Mouse (Mus musculus) thymus, adult 2 months (tissue): ENCODE data around the gene Gm39566. TPM values are rescaled to one million over a fixed set of nuclear protein-coding genes. Genes with fewer than 3 reads are reported as not detected.

Experiments
- DNase-seq: peaks from one replicate; pipeline ENCODE4 v3.0.0; 2021
- H3K27ac ChIP-seq: fragments of 200-500 bp; 2 replicates; pipeline ENCODE4 v1.5.1; 2012; ENCODE audit warnings: low read length, control low read depth; ENCODE audit not compliant: control insufficient read depth, insufficient read depth
- H3K27me3 ChIP-seq: fragments of 200-500 bp; 2 replicates; pipeline ENCODE4 v1.6.1; 2012; ENCODE audit warnings: mild to moderate bottlenecking, low read length, moderate library complexity, mixed read lengths; ENCODE audit not compliant: control insufficient read depth, insufficient read depth
- H3K36me3 ChIP-seq: fragments of 200-500 bp; 2 replicates; pipeline ENCODE4 v1.6.1; 2012; ENCODE audit warnings: mild to moderate bottlenecking, low read length, moderate library complexity; ENCODE audit not compliant: control insufficient read depth, insufficient read depth
- H3K4me1 ChIP-seq: fragments of 200-500 bp; replicated peaks from 2 replicates; pipeline ENCODE4 v1.6.1; 2012; ENCODE audit warnings: low read length; ENCODE audit not compliant: control insufficient read depth, insufficient read depth
- H3K4me3 ChIP-seq: fragments of 200-500 bp; 2 replicates; pipeline ENCODE4 v1.5.1; 2012; ENCODE audit warnings: mild to moderate bottlenecking, low read length, control low read depth, moderate library complexity; ENCODE audit not compliant: control insufficient read depth, insufficient read depth
- CTCF ChIP-seq: fragments of 200-500 bp; IDR thresholded peaks from 2 replicates; pipeline ENCODE4 v1.5.1; 2012; ENCODE audit warnings: mild to moderate bottlenecking, control low read depth, low read length, moderate library complexity, borderline replicate concordance; ENCODE audit not compliant: control insufficient read depth, poor library complexity, insufficient read depth; ENCODE audit errors: extremely low read depth
- POLR2A ChIP-seq: fragments of 200-500 bp; IDR thresholded peaks from 2 replicates; pipeline ENCODE4 v1.6.1; 2012; ENCODE audit warnings: mild to moderate bottlenecking, low read length, control low read depth, moderate library complexity; ENCODE audit not compliant: control insufficient read depth, poor library complexity, insufficient read depth; ENCODE audit errors: extremely low read depth
- WGBS: fragments of 180-500 bp; shearing (Covaris S2); methylation state at CpG from one replicate; pipeline ENCODE4 v1.1.7; 2018; 5-methylcytosine and 5-hydroxymethylcytosine counted together
- polyA plus RNA-seq: library from polyadenylated mRNA; depleted of rRNA; stranded (reverse); fragments of >200 nt; gene quantifications from 2 replicates; pipeline ENCODE4 v1.2.3, GENCODE M21; 2012

The Gm39566 gene
- polyA plus RNA-seq, 1 experiment = 0.05 TPM

GRCm38 (mm10) chr11:69777504-69778257, 37.4 kb downstream of the Gm39566 start:
- Histone ChIP-seq H3K27me3 (no peaks in the 10 kb centered on the region), H3K4me1 (no peaks in the 10 kb centered on the region), H3K27ac (no peak overlapping the region), H3K4me3 (no peak overlapping the region), H3K36me3 (no peaks in the 10 kb centered on the region)
- TF ChIP-seq POLR2A = no peak
- TF ChIP-seq CTCF = no peak
- DNase-seq = no peak
- 73% methylated on average over 26 of the region's 26 CpGs for WGBS

DNA sequence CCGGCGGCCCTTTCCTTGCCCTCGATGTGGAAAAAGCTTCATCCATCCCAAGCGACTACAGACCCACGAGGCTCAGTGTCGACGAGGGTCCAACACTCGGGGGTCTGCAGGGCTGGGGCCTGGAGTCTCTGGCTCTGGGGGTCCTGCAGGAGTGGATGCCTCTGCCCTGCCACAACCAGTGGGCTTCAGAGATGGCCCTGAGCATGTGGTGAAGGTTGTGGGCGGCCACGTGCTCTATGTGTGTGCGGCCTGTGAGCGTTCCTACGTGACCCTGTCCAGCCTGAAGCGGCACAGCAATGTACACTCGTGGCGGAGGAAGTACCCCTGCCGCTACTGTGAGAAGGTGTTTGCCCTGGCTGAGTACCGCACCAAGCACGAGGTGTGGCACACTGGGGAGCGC, 38.6 kb downstream of the Gm39566 start:
- WGBS = 94% methylated on average over 20 of the region's 20 CpGs
- Histone ChIP-seq H3K27me3 (no peaks in the 10 kb centered on the region), H3K4me3 (no peak overlapping the region), H3K27ac (no peak overlapping the region), H3K4me1 (no peaks in the 10 kb centered on the region), H3K36me3 (no peaks in the 10 kb centered on the region)
- DNase-seq = no peak
- TF ChIP-seq POLR2A = no peak
- TF ChIP-seq CTCF = no peak

DNA sequence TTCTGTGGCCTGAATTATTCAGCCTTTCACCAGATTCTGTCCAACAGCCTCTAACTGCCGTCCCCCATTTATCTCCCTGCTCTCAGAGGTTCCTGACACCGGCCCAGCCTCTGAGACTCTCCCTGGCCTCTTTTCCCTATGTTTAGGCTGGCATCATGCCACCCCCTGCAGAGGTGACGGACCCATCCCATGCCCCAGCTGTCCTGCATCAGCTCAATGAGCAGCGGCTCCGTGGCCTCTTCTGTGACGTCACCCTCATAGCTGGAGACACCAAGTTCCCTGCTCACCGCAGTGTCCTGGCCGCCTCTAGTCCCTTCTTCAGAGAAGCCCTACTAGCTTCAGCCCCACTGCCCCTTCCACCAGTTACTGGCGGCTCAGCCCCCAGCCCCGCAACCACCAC, 39.4 kb downstream of the Gm39566 start:
- TF ChIP-seq CTCF = no peak
- H3K27me3 ChIP-seq = no peaks in the 10 kb centered on the region
- no peak for DNase-seq
- H3K4me3 ChIP-seq = no peak overlapping the region
- no peaks in the 10 kb centered on the region for H3K36me3 ChIP-seq
- 97% methylated on average over 10 of the region's 10 CpGs for WGBS
- no peak overlapping the region for H3K27ac ChIP-seq
- no peaks in the 10 kb centered on the region for H3K4me1 ChIP-seq

GRCm38 (mm10) chr11:69774961-69775360, 40.1 kb downstream of the Gm39566 start:
- no peaks in the 10 kb centered on the region for H3K36me3 ChIP-seq
- TF ChIP-seq CTCF (no peak), POLR2A (no peak)
- no peak for DNase-seq
- no peak overlapping the region for H3K27ac ChIP-seq
- H3K4me1 ChIP-seq = no peaks in the 10 kb centered on the region
- H3K27me3 ChIP-seq = no peaks in the 10 kb centered on the region
- 74% methylated on average over 5 of the region's 5 CpGs for whole genome bisulfite sequencing
- H3K4me3 ChIP-seq = no peak overlapping the region

DNA sequence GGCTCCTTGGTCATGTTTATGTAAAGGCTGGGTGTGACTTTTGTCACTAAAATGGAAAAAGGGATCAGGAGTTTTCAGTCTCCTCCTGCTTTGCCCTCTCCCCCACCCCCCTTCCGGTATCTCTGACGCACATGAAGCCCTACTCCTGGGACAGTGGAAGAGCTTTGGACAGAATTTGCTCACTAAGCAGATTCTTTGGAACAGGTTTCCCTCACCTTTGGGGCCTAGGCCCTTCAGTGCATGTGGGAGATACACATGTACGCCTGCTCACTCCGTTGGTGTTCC, 47.5 kb downstream of the Gm39566 start:
- TF ChIP-seq CTCF = no peak
- no peak for TF ChIP-seq POLR2A
- Histone ChIP-seq H3K36me3 (no peaks in the 10 kb centered on the region), H3K4me3 (no peak overlapping the region), H3K27ac (no peak overlapping the region), H3K4me1 (peaks cover 22% of the 10 kb centered on the region), H3K27me3 (no peaks in the 10 kb centered on the region)
- 91% methylated on average over 4 of the region's 4 CpGs for WGBS
- no peak for DNase-seq

DNA sequence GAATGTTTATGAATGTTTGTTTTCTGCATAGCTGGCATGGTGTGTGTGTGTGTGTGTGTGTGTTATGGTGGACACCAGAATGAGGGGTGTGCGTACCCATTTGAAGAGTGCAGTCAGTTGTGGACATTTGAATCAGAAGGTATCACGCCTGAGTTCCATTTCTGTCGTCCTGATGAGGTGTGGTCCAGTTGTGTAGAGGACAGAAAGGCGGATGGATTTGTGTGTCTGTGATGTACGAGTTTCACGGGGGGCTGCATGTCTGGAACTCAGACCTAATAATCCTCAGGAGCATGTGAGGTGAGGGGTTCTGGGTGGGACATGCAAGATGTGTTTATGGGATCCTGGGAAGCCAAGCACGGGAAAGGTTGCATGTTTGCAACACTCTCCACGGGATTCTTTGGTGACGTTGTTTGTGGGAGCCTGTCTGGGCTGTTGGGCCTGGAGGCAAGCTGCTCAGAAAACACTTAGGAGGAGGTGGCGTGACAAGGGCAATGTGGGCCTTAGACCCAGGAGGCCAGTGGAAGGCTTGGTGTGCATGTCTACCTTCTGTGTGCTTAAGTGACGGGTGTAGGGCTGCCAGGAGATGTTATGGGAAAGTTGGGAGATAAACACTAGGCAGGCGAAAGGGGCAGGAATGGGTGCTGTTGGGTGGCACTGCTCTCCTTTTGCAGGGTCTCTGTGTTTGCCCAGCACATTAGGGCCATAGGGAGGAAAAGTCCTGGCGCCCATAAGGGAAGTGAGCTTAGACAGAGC, 48.0 kb downstream of the Gm39566 start:
- no peaks in the 10 kb centered on the region for H3K27me3 ChIP-seq
- WGBS = 88% methylated on average over 13 of the region's 13 CpGs
- H3K4me3 ChIP-seq = no peak overlapping the region
- TF ChIP-seq POLR2A (no peak), CTCF (no peak)
- H3K27ac ChIP-seq = no peak overlapping the region
- H3K36me3 ChIP-seq = no peaks in the 10 kb centered on the region
- no peak for DNase-seq
- H3K4me1 ChIP-seq = peaks cover 22% of the 10 kb centered on the region
